ENCODE assay signal across 9 mouse cellular contexts in the genomic region with DNA sequence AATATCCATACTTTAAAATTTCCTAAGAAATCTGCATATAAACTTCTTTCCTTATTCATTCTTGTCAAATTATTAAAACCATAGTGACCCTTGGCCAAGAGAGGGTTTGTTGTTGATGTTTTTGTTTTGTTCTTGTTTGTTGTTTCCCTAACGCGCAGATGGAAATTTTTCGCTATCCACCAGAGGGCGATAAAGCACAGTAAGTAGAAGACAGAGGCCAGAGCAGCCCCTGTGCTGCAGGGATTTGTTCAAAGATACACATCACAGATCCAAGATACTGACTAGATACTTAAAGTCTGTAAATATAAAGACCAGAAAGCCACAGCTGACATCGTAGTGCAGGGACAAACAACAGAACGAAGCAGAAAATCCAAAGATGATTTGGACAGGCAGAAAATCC. TPM values are rescaled to one million over a fixed set of nuclear protein-coding genes. Genes with fewer than 3 reads are reported as not detected.
DNase-seq lines count a peak whose midpoint lies in the region; ATAC-seq lines count a peak whose summit lies in the region.
"Had no signal": no experiment of that assay in that cellular context is flagged by ENCODE, and none has a peak within 500 bp of the region (broad histone marks: within the 10 kb centered on the region; RNA-seq: fewer than 3 reads in every experiment).

No protein-coding gene starts in this region.

- H3K4me2 ChIP-seq in kidney, embryonic 15.5 days = no peak overlapping the region
- H3K4me2 ChIP-seq in forebrain, embryonic 11.5 days (ENCODE audit: low read depth, low read length, severe bottlenecking) = no peak overlapping the region
- no peak overlapping the region for H3K4me2 ChIP-seq in hindbrain, embryonic 16.5 days (ENCODE audit: low read length)
- H3K4me2 ChIP-seq: limb, embryonic 15.5 days had no signal

- WGBS in kidney, embryonic 15.5 days = 14% methylated on average over 6 of the region's 6 CpGs
- 13% methylated on average over 6 of the region's 6 CpGs for WGBS in forebrain, embryonic 11.5 days
- WGBS in hindbrain, embryonic 16.5 days = 8% methylated on average over 6 of the region's 6 CpGs

- intact Hi-C loops in left cerebral cortex, postnatal 25 days (cut with DNase I) = loop anchor here (2.0 to 10.0 kb wide), 3 partner anchors 104 to 706 kb away; no protein-coding TSS in a partner anchor

- H3K27ac ChIP-seq in kidney, embryonic 15.5 days = no peak overlapping the region
- no peak overlapping the region for H3K27ac ChIP-seq in forebrain, embryonic 11.5 days (ENCODE audit: low read depth, low read length)
- H3K27ac ChIP-seq in hindbrain, embryonic 16.5 days (ENCODE audit: low read depth, low read length) = no peak overlapping the region
- H3K27ac ChIP-seq: limb, embryonic 15.5 days had no signal

- H3K4me1 ChIP-seq in kidney, embryonic 15.5 days = no peaks in the 10 kb centered on the region
- no peaks in the 10 kb centered on the region for H3K4me1 ChIP-seq in forebrain, embryonic 11.5 days (replicated peaks; ENCODE audit: control insufficient read depth, insufficient read depth, low read length)
- H3K4me1 ChIP-seq in hindbrain, embryonic 16.5 days (ENCODE audit: control insufficient read depth, insufficient read depth, low read depth, low read length) = no peaks in the 10 kb centered on the region
- H3K4me1 ChIP-seq: limb, embryonic 15.5 days had no signal

- no peak overlapping the region for H3K9ac ChIP-seq in kidney, embryonic 15.5 days
- H3K9ac ChIP-seq in forebrain, embryonic 11.5 days (ENCODE audit: low read length) = no peak overlapping the region
- no peak overlapping the region for H3K9ac ChIP-seq in hindbrain, embryonic 16.5 days (ENCODE audit: low read depth, low read length)
- H3K9ac ChIP-seq: limb, embryonic 15.5 days had no signal

- H3K27me3 ChIP-seq in kidney, embryonic 15.5 days = no peaks in the 10 kb centered on the region
- no peaks in the 10 kb centered on the region for H3K27me3 ChIP-seq in forebrain, embryonic 11.5 days (ENCODE audit: control insufficient read depth, insufficient read depth, low read length)
- no peaks in the 10 kb centered on the region for H3K27me3 ChIP-seq in hindbrain, embryonic 16.5 days (replicated peaks; ENCODE audit: control insufficient read depth, insufficient read depth, low read length)
- H3K27me3 ChIP-seq: limb, embryonic 15.5 days had no signal

- no peaks in the 10 kb centered on the region for H3K9me3 ChIP-seq in kidney, embryonic 15.5 days (replicated peaks)
- no peaks in the 10 kb centered on the region for H3K9me3 ChIP-seq in forebrain, embryonic 11.5 days (ENCODE audit: control insufficient read depth, low read length)
- no peaks in the 10 kb centered on the region for H3K9me3 ChIP-seq in hindbrain, embryonic 16.5 days (ENCODE audit: control insufficient read depth, low read length)
- H3K9me3 ChIP-seq: limb, embryonic 15.5 days had no signal

- no peak overlapping the region for H3K4me3 ChIP-seq in kidney, embryonic 15.5 days (replicated peaks)
- H3K4me3 ChIP-seq in forebrain, embryonic 11.5 days (ENCODE audit: low read depth, low read length) = no peak overlapping the region
- no peak overlapping the region for H3K4me3 ChIP-seq in hindbrain, embryonic 16.5 days (ENCODE audit: low read length)
- H3K4me3 ChIP-seq: limb, embryonic 15.5 days had no signal

- peak; percentile 15 for DNase-seq in kidney, adult 18-20 months
- peak; percentile 4 for DNase-seq in adrenal gland, adult 8-10 months
- DNase-seq in forebrain, embryonic 11.5 days (ENCODE audit: low spot score) = peak; percentile 74
- peak; percentile 58 to 67 for DNase-seq in left cerebral cortex, postnatal 25 days (ENCODE audit: low spot score in 2 of 2)
- DNase-seq in ovary, postnatal 36 days (ENCODE audit: low spot score) = peak; percentile 4
- DNase-seq in thymus, postnatal 14 days = no peak

- ATAC-seq in kidney, embryonic 15.5 days (replicated peaks; ENCODE audit: low FRiP score) = no peak
- 0 out of 2 replicates have a peak, but pooled peaks have one; percentile 63 for ATAC-seq in forebrain, embryonic 11.5 days (replicated peaks; ENCODE audit: low FRiP score)
- peak; percentile 80 for ATAC-seq in hindbrain, embryonic 16.5 days

- no peaks in the 10 kb centered on the region for H3K36me3 ChIP-seq in kidney, embryonic 15.5 days
- no peaks in the 10 kb centered on the region for H3K36me3 ChIP-seq in forebrain, embryonic 11.5 days (ENCODE audit: control insufficient read depth, insufficient read depth, low read length)
- H3K36me3 ChIP-seq in hindbrain, embryonic 16.5 days (ENCODE audit: control insufficient read depth, insufficient read depth, low read length) = no peaks in the 10 kb centered on the region
- H3K36me3 ChIP-seq: limb, embryonic 15.5 days had no signal

RNA-seq across cellular contexts. Expression of gene Olfr957, which starts 6.6 kb away (rescaled TPM):
- not detected in 2 replicates for polyA plus RNA-seq in kidney, embryonic 15.5 days (2015; fragmentation: Nextera tagmentation; extraction: Ambion mirVana)
- not detected for total RNA-seq in adrenal gland, adult 8-10 months (2022)
- polyA plus RNA-seq in forebrain, embryonic 11.5 days (2014; fragmentation: Nextera tagmentation; extraction: Ambion mirVana) = not detected in 2 replicates
- polyA plus RNA-seq in hindbrain, embryonic 16.5 days (2015; fragmentation: Nextera tagmentation; extraction: Ambion mirVana) = not detected in 2 replicates
- not detected for total RNA-seq in left cerebral cortex, postnatal 25 days (2021)
- polyA plus RNA-seq: limb, embryonic 15.5 days had no signal

RNA-seq across cellular contexts. Expression of gene Olfr44, which starts 15.2 kb away (rescaled TPM):
- polyA plus RNA-seq in kidney, embryonic 15.5 days (2015; fragmentation: Nextera tagmentation; extraction: Ambion mirVana) = not detected in 2 replicates
- not detected for total RNA-seq in adrenal gland, adult 8-10 months (2022)
- polyA plus RNA-seq in forebrain, embryonic 11.5 days (2014; fragmentation: Nextera tagmentation; extraction: Ambion mirVana) = not detected in 2 replicates
- polyA plus RNA-seq in hindbrain, embryonic 16.5 days (2015; fragmentation: Nextera tagmentation; extraction: Ambion mirVana) = not detected in 2 replicates
- not detected for total RNA-seq in left cerebral cortex, postnatal 25 days (2021)
- polyA plus RNA-seq: limb, embryonic 15.5 days had no signal

RNA-seq across cellular contexts. Expression of gene Olfr955, which starts 37.3 kb away (rescaled TPM):
- polyA plus RNA-seq in kidney, embryonic 15.5 days (2015; fragmentation: Nextera tagmentation; extraction: Ambion mirVana) = not detected in 2 replicates
- total RNA-seq in adrenal gland, adult 8-10 months (2022) = not detected
- not detected in 2 replicates for polyA plus RNA-seq in forebrain, embryonic 11.5 days (2014; fragmentation: Nextera tagmentation; extraction: Ambion mirVana)
- not detected in 2 replicates for polyA plus RNA-seq in hindbrain, embryonic 16.5 days (2015; fragmentation: Nextera tagmentation; extraction: Ambion mirVana)
- total RNA-seq in left cerebral cortex, postnatal 25 days (2021) = not detected
- polyA plus RNA-seq: limb, embryonic 15.5 days had no signal

RNA-seq across cellular contexts. Expression of gene Olfr958, which starts 44.9 kb away (rescaled TPM):
- not detected in 2 replicates for polyA plus RNA-seq in kidney, embryonic 15.5 days (2015; fragmentation: Nextera tagmentation; extraction: Ambion mirVana)
- total RNA-seq in adrenal gland, adult 8-10 months (2022) = not detected
- polyA plus RNA-seq in forebrain, embryonic 11.5 days (2014; fragmentation: Nextera tagmentation; extraction: Ambion mirVana) = not detected in 2 replicates
- polyA plus RNA-seq in hindbrain, embryonic 16.5 days (2015; fragmentation: Nextera tagmentation; extraction: Ambion mirVana) = not detected in 2 replicates
- total RNA-seq in left cerebral cortex, postnatal 25 days (2021) = not detected
- polyA plus RNA-seq: limb, embryonic 15.5 days had no signal

RNA-seq across cellular contexts. Expression of gene Olfr954, which starts 52.5 kb away (rescaled TPM):
- polyA plus RNA-seq in kidney, embryonic 15.5 days (2015; fragmentation: Nextera tagmentation; extraction: Ambion mirVana) = not detected in 2 replicates
- not detected for total RNA-seq in adrenal gland, adult 8-10 months (2022)
- not detected in 2 replicates for polyA plus RNA-seq in forebrain, embryonic 11.5 days (2014; fragmentation: Nextera tagmentation; extraction: Ambion mirVana)
- polyA plus RNA-seq in hindbrain, embryonic 16.5 days (2015; fragmentation: Nextera tagmentation; extraction: Ambion mirVana) = not detected in 2 replicates
- total RNA-seq in left cerebral cortex, postnatal 25 days (2021) = not detected
- polyA plus RNA-seq: limb, embryonic 15.5 days had no signal
